Mouse (Mus musculus): ENCODE results near the gene Gm38100.

DNA sequence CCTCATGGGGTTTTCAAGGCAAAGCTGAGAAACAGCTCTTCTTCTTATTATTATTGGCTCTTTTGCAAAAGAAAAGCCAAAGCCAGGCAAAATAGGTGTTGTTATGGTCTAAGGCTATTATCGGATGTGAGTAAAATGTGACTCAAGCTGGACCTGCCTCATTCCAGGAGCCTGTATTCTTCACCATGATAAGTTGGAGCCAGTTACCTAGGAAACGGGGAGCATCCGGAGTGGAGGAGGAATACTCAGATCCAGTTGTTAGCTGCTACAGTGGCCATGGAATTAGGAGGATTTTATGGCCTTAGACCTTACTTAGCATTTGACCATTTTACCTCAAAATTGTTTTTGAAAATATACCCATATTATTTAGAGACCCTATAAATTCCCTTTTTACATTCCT is 49.4 kb upstream of the Gm38100 start:
- no peak for TF ChIP-seq CTCF (IDR thresholded peaks at IDR 0.05; ENCODE audit: low read depth)
- no peak for TF ChIP-seq EP300 (IDR thresholded peaks at IDR 0.05; ENCODE audit: low read depth)

Data from liver, postnatal 0 days (tissue).